Mouse (Mus musculus) ES-E14 (cell line): Measurements from ENCODE around the gene Cdt1. TPM values are rescaled to one million over a fixed set of nuclear protein-coding genes. Genes with fewer than 3 reads are reported as not detected.

Experiments
- DNase-seq: peaks from one replicate; pipeline ENCODE4 v3.0.0-alpha.2; 2013; ENCODE audit warnings: low read depth, low spot score
- H3K27ac ChIP-seq: 2 replicates; pipeline ENCODE4 v1.5.1; 2012; ENCODE audit warnings: low read depth, mild to moderate bottlenecking, low read length, moderate library complexity, mixed read lengths; ENCODE audit not compliant: poor library complexity, insufficient read depth, severe bottlenecking
- H3K36me3 ChIP-seq: 2 replicates; pipeline ENCODE4 v1.6.1; 2012; ENCODE audit warnings: mild to moderate bottlenecking, low read length, moderate library complexity, mixed read lengths; ENCODE audit not compliant: control insufficient read depth, poor library complexity, insufficient read depth, severe bottlenecking
- H3K4me1 ChIP-seq, 2 experiments: fragments of 150-350 bp in 1 of 2; sonication (generic) in 1 of 2; 2 replicates each; pipeline ENCODE4 v1.6.1; 2012; ENCODE audit warnings: low read length in 2 of 2, mild to moderate bottlenecking in 1 of 2, mixed read lengths in 1 of 2; ENCODE audit not compliant: control insufficient read depth in 2 of 2, insufficient read depth in 2 of 2, poor library complexity in 1 of 2
- H3K4me3 ChIP-seq, 2 experiments: fragments of 150-350 bp in 1 of 2; sonication (generic) in 1 of 2; 2 replicates each; pipeline ENCODE4 v1.5.1; 2012; ENCODE audit warnings: low read length in 2 of 2, low read depth in 1 of 2, mild to moderate bottlenecking in 1 of 2, mixed read lengths in 1 of 2; ENCODE audit not compliant: insufficient read depth in 1 of 2, poor library complexity in 1 of 2, severe bottlenecking in 1 of 2
- H3K9ac ChIP-seq: 2 replicates; pipeline ENCODE4 v1.6.1; 2012; ENCODE audit warnings: low read depth, mild to moderate bottlenecking, low read length, mixed read lengths; ENCODE audit not compliant: poor library complexity, insufficient read depth, severe bottlenecking
- H3K9me3 ChIP-seq: fragments of 150-350 bp; sonication (generic); 2 replicates; pipeline ENCODE4 v1.6.1; 2012; ENCODE audit warnings: low read depth, mild to moderate bottlenecking, low read length; ENCODE audit not compliant: control insufficient read depth, insufficient read depth
- CHD2 ChIP-seq: IDR thresholded peaks from 2 replicates; pipeline ENCODE4 v1.6.1; 2014; ENCODE audit warnings: mild to moderate bottlenecking, low read depth, low read length, inconsistent platforms
- HCFC1 ChIP-seq: IDR thresholded peaks from 2 replicates; pipeline ENCODE4 v1.6.1; 2012; ENCODE audit warnings: low read length, inconsistent platforms, borderline replicate concordance; ENCODE audit not compliant: insufficient read depth
- MAFK ChIP-seq: IDR thresholded peaks from 2 replicates; pipeline ENCODE4 v1.6.1; 2014; ENCODE audit warnings: mild to moderate bottlenecking, low read depth, low read length, inconsistent platforms; ENCODE audit not compliant: insufficient read depth
- ZC3H11A ChIP-seq: IDR thresholded peaks from 2 replicates; pipeline ENCODE4 v1.6.1; 2012; ENCODE audit warnings: low read depth, mild to moderate bottlenecking, inconsistent platforms, low read length, borderline replicate concordance
- ZNF384 ChIP-seq: IDR thresholded peaks from 2 replicates; pipeline ENCODE4 v1.6.1; 2012; ENCODE audit warnings: low read depth, low read length, inconsistent platforms
- in situ Hi-C, 2 experiments: fragments of 600-800 bp; cut with MboI; formaldehyde crosslinking; loops; one replicate each; pipeline ENCODE4 v1.15.1; 2025; ENCODE audit warnings: low sequenced_read_pairs in 2 of 2, inconsistent platforms in 1 of 2; ENCODE audit not compliant: unreplicated experiment in 2 of 2
- total RNA-seq: library from RNA; depleted of rRNA; stranded (reverse); fragments of 300-350 nt; gene quantifications from 2 replicates; pipeline ENCODE4 v1.2.3, GENCODE M21; 2012

Cdt1 gene
- total RNA-seq, 1 experiment, result 139 TPM

DNA sequence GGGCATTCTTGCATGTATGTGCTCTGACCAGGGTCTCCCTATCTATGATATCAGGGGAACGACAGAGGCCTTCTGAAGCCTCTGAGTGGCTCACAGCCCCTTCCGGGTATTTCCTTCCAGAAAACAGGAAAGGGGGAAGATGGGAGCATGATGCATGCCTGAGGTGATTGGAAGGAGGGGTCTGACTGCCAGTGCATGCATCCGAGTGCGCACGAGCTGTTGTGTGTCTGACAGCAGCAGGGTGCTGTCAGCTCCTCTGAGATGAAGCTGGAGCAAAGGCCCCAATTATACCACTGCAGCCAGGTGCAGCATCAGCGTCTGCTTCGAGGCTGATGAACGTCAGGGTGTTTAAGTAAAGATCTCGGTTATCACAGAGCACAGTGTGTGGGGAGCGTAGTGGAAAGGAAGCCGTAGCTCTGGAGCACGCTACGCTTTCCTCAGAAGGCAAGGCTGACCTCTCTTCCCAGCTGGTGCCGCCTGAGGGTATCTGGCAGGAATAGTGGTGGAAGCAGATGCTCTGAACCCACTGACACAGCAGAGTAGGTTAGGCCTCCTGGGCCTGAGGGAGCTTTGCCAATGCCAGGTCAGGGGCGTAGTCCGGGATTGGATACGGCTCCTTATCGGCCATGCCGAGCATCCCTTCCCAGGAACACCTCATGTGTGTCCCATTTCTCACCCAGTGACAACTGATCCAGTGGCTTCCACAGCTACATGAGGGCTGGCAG is 26.1 kb downstream of the Cdt1 start:
- no peak overlapping the region for H3K27ac ChIP-seq

GRCm38 (mm10) chr8:122596031-122596430 is 28.2 kb downstream of the Cdt1 start:
- no peak overlapping the region for H3K4me3 ChIP-seq
- no peak overlapping the region for H3K27ac ChIP-seq
- no peak overlapping the region for H3K9ac ChIP-seq
- H3K4me1 ChIP-seq, result no peaks in the 10 kb centered on the region
- no peak for TF ChIP-seq ZC3H11A
- no peak for TF ChIP-seq CHD2
- TF ChIP-seq ZNF384, result no peak
- TF ChIP-seq HCFC1, result no peak
- no peak for TF ChIP-seq MAFK
- no peaks in the 10 kb centered on the region for H3K9me3 ChIP-seq
- no peaks in the 10 kb centered on the region for H3K36me3 ChIP-seq
- in situ Hi-C loops, result no loop called here
- DNase-seq, result no peak

More for the DNA sequence above, 26.1 kb downstream of the Cdt1 start:
- in situ Hi-C loops, result no loop called here
- Histone ChIP-seq H3K4me1 (no peaks in the 10 kb centered on the region), H3K36me3 (no peaks in the 10 kb centered on the region), H3K9ac (no peak overlapping the region), H3K9me3 (no peaks in the 10 kb centered on the region), H3K4me3 (no peak overlapping the region)
- TF ChIP-seq CHD2 (no peak), MAFK (no peak)
- no peak for DNase-seq

DNA sequence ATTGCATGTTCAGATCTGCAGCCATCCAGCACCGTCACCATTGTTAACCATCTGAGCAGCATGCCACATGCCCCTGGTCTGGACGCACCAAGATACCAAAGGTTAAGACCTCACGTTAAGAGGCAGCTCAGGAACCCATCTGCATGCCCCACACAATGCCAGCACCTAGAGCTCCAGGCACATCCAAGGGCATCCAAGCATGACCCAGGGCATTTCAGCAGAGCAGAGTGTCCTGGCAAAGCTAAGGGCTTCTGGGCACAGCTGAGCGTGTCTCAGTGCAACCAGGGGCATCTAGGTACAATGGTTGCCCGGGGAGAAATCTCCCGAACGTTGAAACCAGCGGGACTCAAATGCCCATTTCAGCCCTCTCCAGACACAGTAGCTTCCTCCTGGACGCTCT is 32.9 kb downstream of the Cdt1 start:
- no peak for DNase-seq
- H3K36me3 ChIP-seq, result no peaks in the 10 kb centered on the region
- H3K4me3 ChIP-seq, result no peak overlapping the region
- TF ChIP-seq ZC3H11A (no peak), CHD2 (no peak)
- H3K4me1 ChIP-seq, result no peaks in the 10 kb centered on the region
- no peak overlapping the region for H3K27ac ChIP-seq
- no peak overlapping the region for H3K9ac ChIP-seq
- H3K9me3 ChIP-seq, result no peaks in the 10 kb centered on the region
- in situ Hi-C loops, result no loop called here

DNA sequence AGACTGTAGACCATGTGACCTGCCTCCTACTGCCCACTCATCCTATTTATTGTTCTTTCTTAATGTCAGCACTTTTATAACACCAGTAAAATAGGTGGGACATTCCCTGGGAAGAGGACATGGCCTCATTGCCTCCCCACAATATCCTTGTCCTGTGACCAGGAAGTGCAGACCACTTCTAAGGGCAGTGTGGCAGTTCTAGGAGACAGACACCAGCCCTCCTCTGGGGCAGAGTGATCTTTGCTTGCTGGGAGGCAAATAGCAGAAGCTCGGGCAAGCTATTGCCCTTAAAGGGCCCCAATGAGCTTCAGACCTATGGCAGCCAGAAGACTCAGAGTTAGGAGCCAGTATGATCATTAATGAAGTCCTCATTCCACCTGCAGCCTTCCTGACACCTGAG is 36.8 kb downstream of the Cdt1 start:
- in situ Hi-C loops, result no loop called here
- Histone ChIP-seq H3K4me1 (no peaks in the 10 kb centered on the region), H3K36me3 (no peaks in the 10 kb centered on the region), H3K27ac (no peak overlapping the region), H3K4me3 (no peak overlapping the region), H3K9ac (no peak overlapping the region), H3K9me3 (no peaks in the 10 kb centered on the region)
- TF ChIP-seq ZC3H11A, result no peak
- TF ChIP-seq HCFC1, result no peak
- TF ChIP-seq MAFK, result no peak
- no peak for TF ChIP-seq CHD2
- no peak for TF ChIP-seq ZNF384
- no peak for DNase-seq

DNA sequence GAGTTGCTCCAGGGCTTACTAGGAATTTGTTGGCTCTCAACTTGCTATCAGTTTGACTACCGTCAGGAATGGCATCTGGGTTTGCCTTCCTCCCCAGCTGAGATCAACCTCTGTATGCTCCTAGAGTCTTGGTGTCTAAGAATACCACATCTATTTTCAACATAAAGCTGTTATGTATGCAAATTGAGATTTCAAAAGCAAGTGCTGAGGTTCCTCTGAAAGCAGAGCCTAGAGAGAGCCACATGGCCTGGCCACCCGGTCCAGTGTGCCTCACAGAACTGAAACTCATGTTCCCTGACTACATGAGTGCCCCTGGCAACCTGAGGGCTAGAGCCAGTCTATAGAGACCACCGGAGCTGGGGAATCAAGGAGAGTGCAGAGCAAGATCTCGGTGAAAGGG is 37.6 kb downstream of the Cdt1 start:
- no peak overlapping the region for H3K9ac ChIP-seq
- in situ Hi-C loops, result no loop called here
- no peak for DNase-seq
- H3K36me3 ChIP-seq, result no peaks in the 10 kb centered on the region
- TF ChIP-seq CHD2, result no peak
- no peak for TF ChIP-seq MAFK
- TF ChIP-seq ZC3H11A, result no peak
- TF ChIP-seq HCFC1, result no peak
- no peak for TF ChIP-seq ZNF384
- H3K4me1 ChIP-seq, result no peaks in the 10 kb centered on the region
- H3K27ac ChIP-seq, result no peak overlapping the region
- no peaks in the 10 kb centered on the region for H3K9me3 ChIP-seq
- H3K4me3 ChIP-seq, result no peak overlapping the region
